Mouse (Mus musculus): ENCODE data around the gene Olfr1196. TPM values are rescaled to one million over a fixed set of nuclear protein-coding genes. Genes with fewer than 3 reads are reported as not detected.

Olfr1196 gene
- polyA plus RNA-seq (2012): not detected in 2 replicates

GRCm38 (mm10) chr2:88704497-88704896, at the start of gene Olfr1196:
Gene Olfr1196 (minus strand): TSS chr2:88704597.

GRCm38 (mm10) chr2:88751270-88751669, 46.9 kb upstream of the Olfr1196 start, which contains the start of gene Olfr1198:
Gene Olfr1198 (minus strand): TSS chr2:88751370.

GRCm38 (mm10) chr2:88732266-88732665, 27.9 kb upstream of the Olfr1196 start, which contains the start of gene Olfr1197:
Gene Olfr1197 (minus strand): TSS chr2:88732366.

GRCm38 (mm10) chr2:88689087-88689486, 15.3 kb downstream of the Olfr1196 start, which contains the start of gene Olfr1195:
Gene Olfr1195 (minus strand): TSS chr2:88689187.

GRCm38 (mm10) chr2:88675328-88675727, 29.1 kb downstream of the Olfr1196 start, which contains the start of gene Olfr1193:
Gene Olfr1193 (plus strand): TSS chr2:88675628.

GRCm38 (mm10) chr2:88648209-88648608, 56.2 kb downstream of the Olfr1196 start, which contains the start of gene Olfr1192-ps1:
Gene Olfr1192-ps1 (plus strand): TSS chr2:88648509.

Other genes starting within 250 kb of the Olfr1196 start
- gene Olfr1183, start 249.7 kb downstream of the Olfr1196 start, polyA plus RNA-seq (2012): not detected in 2 replicates
- gene Olfr1184, start 221.0 kb downstream of the Olfr1196 start, polyA plus RNA-seq (2012): not detected in 2 replicates
- gene Olfr1185-ps1, start 211.3 kb downstream of the Olfr1196 start, polyA plus RNA-seq (2012): not detected in 2 replicates
- gene Olfr1186, start 186.0 kb downstream of the Olfr1196 start, polyA plus RNA-seq (2012): not detected in 2 replicates
- gene Olfr1188, start 147.7 kb downstream of the Olfr1196 start, polyA plus RNA-seq (2012): not detected in 2 replicates
- not detected in 2 replicates for gene Olfr1189, start 118.1 kb downstream of the Olfr1196 start, polyA plus RNA-seq (2012)
- gene Olfr1191-ps1, start 64.1 kb downstream of the Olfr1196 start, polyA plus RNA-seq (2012): not detected in 2 replicates
- gene Olfr1192-ps1, start 56.1 kb downstream of the Olfr1196 start, polyA plus RNA-seq (2012): not detected in 2 replicates
- gene Olfr1193, start 29.0 kb downstream of the Olfr1196 start, polyA plus RNA-seq (2012): not detected in 2 replicates
- gene Olfr1195, start 15.4 kb downstream of the Olfr1196 start, polyA plus RNA-seq (2012): not detected in 2 replicates
- not detected in 2 replicates for gene Olfr1197, start 27.8 kb upstream of the Olfr1196 start, polyA plus RNA-seq (2012)
- not detected in 2 replicates for gene Olfr1198, start 46.8 kb upstream of the Olfr1196 start, polyA plus RNA-seq (2012)
- not detected in 2 replicates for gene Olfr1199, start 55.9 kb upstream of the Olfr1196 start, polyA plus RNA-seq (2012)
- 0.01 TPM in 1 of 2 replicates, not detected in the other for gene Olfr1200, start 65.9 kb upstream of the Olfr1196 start, polyA plus RNA-seq (2012)
- not detected in 2 replicates for gene Olfr1201, start 88.4 kb upstream of the Olfr1196 start, polyA plus RNA-seq (2012)
- not detected in 2 replicates for gene Olfr1202, start 109.9 kb upstream of the Olfr1196 start, polyA plus RNA-seq (2012)
- not detected in 2 replicates for gene Olfr1205, start 125.1 kb upstream of the Olfr1196 start, polyA plus RNA-seq (2012)
- gene Olfr1204, start 144.7 kb upstream of the Olfr1196 start, polyA plus RNA-seq (2012): not detected in 2 replicates
- gene Olfr1206, start 158.6 kb upstream of the Olfr1196 start, polyA plus RNA-seq (2012): not detected in 2 replicates
- gene Olfr1208, start 197.7 kb upstream of the Olfr1196 start, polyA plus RNA-seq (2012): 0.03 TPM in 1 of 2 replicates, not detected in the other
- gene Olfr1209, start 210.6 kb upstream of the Olfr1196 start, polyA plus RNA-seq (2012): not detected in 2 replicates
- gene Olfr1211, start 233.5 kb upstream of the Olfr1196 start, polyA plus RNA-seq (2012): 0.02 and 0.03 TPM in 2 replicates
- not detected in 2 replicates for gene Olfr1212, start 249.4 kb upstream of the Olfr1196 start, polyA plus RNA-seq (2012)

All from megakaryocyte-erythroid progenitor cell, adult 5 weeks (primary cell).